Mouse (Mus musculus): ENCODE measurements around the gene Olfr967. TPM values are rescaled to one million over a fixed set of nuclear protein-coding genes. Genes with fewer than 3 reads are reported as not detected.

Gene Olfr967
- polyA plus RNA-seq, 1 experiment from 2014 or later = not detected

DNA sequence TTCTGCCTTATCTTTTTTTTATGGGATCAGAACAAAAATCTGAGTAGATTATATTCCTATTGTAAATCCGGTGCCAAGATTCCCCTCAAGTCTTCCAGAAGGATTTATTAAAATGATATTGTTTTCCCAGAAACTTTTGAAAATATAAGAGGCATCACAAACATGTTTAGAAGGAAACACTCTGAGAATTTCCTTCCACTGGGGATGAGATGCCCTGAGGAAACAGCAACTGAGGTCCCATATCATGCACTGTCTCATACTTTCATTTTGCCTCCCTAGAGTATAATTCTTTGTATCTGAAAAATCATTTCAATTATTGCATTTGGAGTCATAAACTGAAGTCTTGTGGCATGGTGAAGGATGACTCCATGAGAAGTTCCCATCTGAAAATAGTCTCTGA lies 37.1 kb downstream of the Olfr967 start, which contains the start of gene Olfr968:
Gene Olfr968 (minus strand): TSS at position 101 of the 400 bp plus-strand sequence.
- WGBS = 83% methylated on average over 1 of the region's 1 CpGs
- H3K4me2 ChIP-seq (ENCODE audit: low read depth, low read length) = no peak within 1 kb of the TSS
- ATAC-seq (replicated peaks; ENCODE audit: insufficient number of reproducible peaks, low FRiP score, low TSS enrichment, low read depth) (no peak), DNase-seq (ENCODE audit: low spot score) (no peak)
- no peaks in the 10 kb centered on the region for H3K36me3 ChIP-seq (replicated peaks; ENCODE audit: control insufficient read depth, insufficient read depth, low read depth, low read length)
- no peak within 1 kb of the TSS for H3K9ac ChIP-seq (replicated peaks; ENCODE audit: low read length)
- H3K9me3 ChIP-seq (replicated peaks; ENCODE audit: control insufficient read depth, low read length) = no peaks in the 10 kb centered on the region
- H3K27me3 ChIP-seq (ENCODE audit: control insufficient read depth, insufficient read depth, low read length) = no peaks in the 10 kb centered on the region
- H3K4me3 ChIP-seq (ENCODE audit: low read depth, low read length) = no peak within 1 kb of the TSS
- no peak within 1 kb of the TSS for H3K27ac ChIP-seq (replicated peaks; ENCODE audit: low read depth, low read length)
- no peaks in the 10 kb centered on the region for H3K4me1 ChIP-seq (ENCODE audit: control insufficient read depth, insufficient read depth, low read length)

DNA sequence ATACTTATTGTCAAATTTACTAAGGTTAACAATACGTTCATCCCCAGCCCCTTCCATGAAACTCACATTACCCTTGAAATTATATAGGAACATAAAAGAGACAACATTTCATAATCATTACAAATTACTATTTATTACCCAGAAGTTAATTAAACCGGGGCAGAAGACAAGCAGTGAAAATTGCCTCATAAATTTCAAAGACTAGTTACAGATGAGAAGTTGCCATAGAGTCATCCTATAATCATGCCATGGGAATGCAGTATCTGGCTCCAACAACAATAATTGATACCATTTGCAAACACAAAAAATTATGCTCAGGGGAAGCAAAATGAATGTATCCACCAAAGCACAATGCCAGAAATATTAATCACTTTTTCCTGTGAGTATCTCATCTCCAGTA lies 44.5 kb downstream of the Olfr967 start, which contains the start of gene Olfr969:
Gene Olfr969 (plus strand): TSS at position 388 of the 400 bp plus-strand sequence.
- H3K9me3 ChIP-seq (replicated peaks; ENCODE audit: control insufficient read depth, low read length) = no peaks in the 10 kb centered on the region
- WGBS = 67% methylated on average over 2 of the region's 2 CpGs
- ATAC-seq (replicated peaks; ENCODE audit: insufficient number of reproducible peaks, low FRiP score, low TSS enrichment, low read depth) (no peak), DNase-seq (ENCODE audit: low spot score) (no peak)
- H3K27me3 ChIP-seq (ENCODE audit: control insufficient read depth, insufficient read depth, low read length) = no peaks in the 10 kb centered on the region
- H3K36me3 ChIP-seq (replicated peaks; ENCODE audit: control insufficient read depth, insufficient read depth, low read depth, low read length) = no peaks in the 10 kb centered on the region
- H3K9ac ChIP-seq (replicated peaks; ENCODE audit: low read length) = no peak within 1 kb of the TSS
- H3K4me2 ChIP-seq (ENCODE audit: low read depth, low read length) = no peak within 1 kb of the TSS
- H3K4me1 ChIP-seq (ENCODE audit: control insufficient read depth, insufficient read depth, low read length) = no peaks in the 10 kb centered on the region
- no peak within 1 kb of the TSS for H3K4me3 ChIP-seq (ENCODE audit: low read depth, low read length)
- no peak within 1 kb of the TSS for H3K27ac ChIP-seq (replicated peaks; ENCODE audit: low read depth, low read length)

Other genes starting within 250 kb of the Olfr967 start
- not detected in 2 replicates for gene Olfr957, start 230.4 kb upstream of the Olfr967 start, polyA plus RNA-seq (2014; fragmentation: Nextera tagmentation; extraction: Ambion mirVana)
- gene Olfr958, start 192.2 kb upstream of the Olfr967 start, polyA plus RNA-seq (2014; fragmentation: Nextera tagmentation; extraction: Ambion mirVana) = not detected in 2 replicates
- not detected in 2 replicates for gene Olfr959, start 170.7 kb upstream of the Olfr967 start, polyA plus RNA-seq (2014; fragmentation: Nextera tagmentation; extraction: Ambion mirVana)
- 34.3 and 35.0 TPM in 2 replicates for gene AW551984, start 141.8 kb upstream of the Olfr967 start, polyA plus RNA-seq (2014; fragmentation: Nextera tagmentation; extraction: Ambion mirVana)
- gene Olfr148, start 135.6 kb upstream of the Olfr967 start, polyA plus RNA-seq (2014; fragmentation: Nextera tagmentation; extraction: Ambion mirVana) = not detected in 2 replicates
- not detected in 2 replicates for gene Olfr960, start 124.9 kb upstream of the Olfr967 start, polyA plus RNA-seq (2014; fragmentation: Nextera tagmentation; extraction: Ambion mirVana)
- gene Olfr961, start 101.2 kb upstream of the Olfr967 start, polyA plus RNA-seq (2014; fragmentation: Nextera tagmentation; extraction: Ambion mirVana) = not detected in 2 replicates
- not detected in 2 replicates for gene Olfr963, start 79.0 kb upstream of the Olfr967 start, polyA plus RNA-seq (2014; fragmentation: Nextera tagmentation; extraction: Ambion mirVana)
- gene Olfr149, start 39.1 kb upstream of the Olfr967 start, polyA plus RNA-seq (2014; fragmentation: Nextera tagmentation; extraction: Ambion mirVana) = not detected in 2 replicates
- not detected in 2 replicates for gene Olfr965, start 34.9 kb upstream of the Olfr967 start, polyA plus RNA-seq (2014; fragmentation: Nextera tagmentation; extraction: Ambion mirVana)
- gene Olfr150, start 15.3 kb upstream of the Olfr967 start, polyA plus RNA-seq (2014; fragmentation: Nextera tagmentation; extraction: Ambion mirVana) = not detected in 2 replicates
- gene Olfr968, start 37.0 kb downstream of the Olfr967 start, polyA plus RNA-seq (2014; fragmentation: Nextera tagmentation; extraction: Ambion mirVana) = not detected in 2 replicates
- gene Olfr969, start 44.7 kb downstream of the Olfr967 start, polyA plus RNA-seq (2014; fragmentation: Nextera tagmentation; extraction: Ambion mirVana) = not detected in 2 replicates
- not detected in 2 replicates for gene Olfr970, start 62.6 kb downstream of the Olfr967 start, polyA plus RNA-seq (2014; fragmentation: Nextera tagmentation; extraction: Ambion mirVana)
- not detected in 2 replicates for gene Olfr971, start 90.6 kb downstream of the Olfr967 start, polyA plus RNA-seq (2014; fragmentation: Nextera tagmentation; extraction: Ambion mirVana)
- gene Olfr972, start 120.2 kb downstream of the Olfr967 start, polyA plus RNA-seq (2014; fragmentation: Nextera tagmentation; extraction: Ambion mirVana) = not detected in 2 replicates
- not detected in 2 replicates for gene Olfr229, start 161.1 kb downstream of the Olfr967 start, polyA plus RNA-seq (2014; fragmentation: Nextera tagmentation; extraction: Ambion mirVana)
- gene Olfr974, start 191.3 kb downstream of the Olfr967 start, polyA plus RNA-seq (2014; fragmentation: Nextera tagmentation; extraction: Ambion mirVana) = not detected in 2 replicates
- gene Olfr975, start 205.8 kb downstream of the Olfr967 start, polyA plus RNA-seq (2014; fragmentation: Nextera tagmentation; extraction: Ambion mirVana) = not detected in 2 replicates
- not detected in 2 replicates for gene Olfr976, start 214.9 kb downstream of the Olfr967 start, polyA plus RNA-seq (2014; fragmentation: Nextera tagmentation; extraction: Ambion mirVana)
- gene Olfr978, start 245.9 kb downstream of the Olfr967 start, polyA plus RNA-seq (2014; fragmentation: Nextera tagmentation; extraction: Ambion mirVana) = not detected in 2 replicates